Comparison of ENCODE assay signal across 25 mouse cellular contexts in genomic region chr5:48544784-48545734, GRCm38 (mm10).
A peak's percentile ranks its signal among the peaks of the same experiment; 100 is the strongest.
DNase-seq lines count a peak whose midpoint lies in the region; ATAC-seq and TF ChIP-seq lines count a peak whose summit lies in the region.
"Had no signal": no experiment of that assay in that cellular context is flagged by ENCODE, and none has a peak within 500 bp of the region (broad histone marks: within the 10 kb centered on the region; RNA-seq: fewer than 3 reads in every experiment).

No protein-coding gene starts in this region.

- H3K4me2 ChIP-seq in forebrain, embryonic 12.5 days: no peak overlapping the region
- no peak overlapping the region for H3K4me2 ChIP-seq in midbrain, embryonic 14.5 days (ENCODE audit: low read length)
- no peak overlapping the region for H3K4me2 ChIP-seq in midbrain, embryonic 15.5 days
- no peak overlapping the region for H3K4me2 ChIP-seq in neural tube, embryonic 14.5 days (ENCODE audit: low read depth, low read length)
- H3K4me2 ChIP-seq in lung, postnatal 0 days (replicated peaks; ENCODE audit: low read depth, low read length): no peak overlapping the region
- H3K4me2 ChIP-seq: forebrain, embryonic 13.5 days; heart, embryonic 15.5 days had no signal

- no peak overlapping the region for H3K4me3 ChIP-seq in forebrain, embryonic 12.5 days (replicated peaks)
- H3K4me3 ChIP-seq in forebrain, embryonic 10.5 days: no peak overlapping the region
- H3K4me3 ChIP-seq in midbrain, embryonic 14.5 days (replicated peaks; ENCODE audit: low read depth, low read length): no peak overlapping the region
- H3K4me3 ChIP-seq in midbrain, embryonic 15.5 days: no peak overlapping the region
- no peak overlapping the region for H3K4me3 ChIP-seq in neural tube, embryonic 14.5 days (ENCODE audit: low read depth, low read length)
- H3K4me3 ChIP-seq in lung, postnatal 0 days (ENCODE audit: low read depth, low read length): no peak overlapping the region
- H3K4me3 ChIP-seq: forebrain, embryonic 13.5 days; heart, embryonic 15.5 days; limb, embryonic 10.5 days had no signal

- no peak for TF ChIP-seq EP300 in lung, postnatal 0 days (IDR thresholded peaks at IDR 0.05)

- ATAC-seq in forebrain, embryonic 12.5 days (ENCODE audit: low FRiP score): 0 out of 2 replicates have a peak, but pooled peaks have one; percentile 58
- ATAC-seq in midbrain, embryonic 14.5 days (ENCODE audit: low FRiP score, low TSS enrichment): 0 out of 2 replicates have a peak, but pooled peaks have one; percentile 24
- no peak for ATAC-seq in midbrain, embryonic 15.5 days (replicated peaks)
- ATAC-seq in neural tube, embryonic 14.5 days (ENCODE audit: low read depth): 0 out of 2 replicates have a peak, but pooled peaks have one; percentile 28
- ATAC-seq in lung, postnatal 0 days: no peak
- ATAC-seq: activated CD4-positive, CD25-positive, alpha-beta regulatory T cell, adult 4 months; forebrain, embryonic 13.5 days; inflammation-experienced regulatory T-cells, adult 6 months; liver, postnatal 0 days; midbrain, embryonic 16.5 days had no signal

- 45% methylated on average over 5 of the region's 5 CpGs for WGBS in forebrain, embryonic 12.5 days
- WGBS in forebrain, embryonic 10.5 days: 49% methylated on average over 5 of the region's 5 CpGs
- WGBS in midbrain, embryonic 14.5 days: 32% methylated on average over 5 of the region's 5 CpGs
- 19% methylated on average over 5 of the region's 5 CpGs for WGBS in midbrain, embryonic 15.5 days
- 21% methylated on average over 5 of the region's 5 CpGs for WGBS in neural tube, embryonic 14.5 days
- 39% methylated on average over 5 of the region's 5 CpGs for WGBS in lung, postnatal 0 days

- H3K9me3 ChIP-seq in forebrain, embryonic 12.5 days: no peaks in the 10 kb centered on the region
- H3K9me3 ChIP-seq in forebrain, embryonic 10.5 days: no peaks in the 10 kb centered on the region
- H3K9me3 ChIP-seq in midbrain, embryonic 14.5 days (ENCODE audit: control insufficient read depth, low read length): no peaks in the 10 kb centered on the region
- no peaks in the 10 kb centered on the region for H3K9me3 ChIP-seq in midbrain, embryonic 15.5 days
- H3K9me3 ChIP-seq in neural tube, embryonic 14.5 days (ENCODE audit: control insufficient read depth, low read length): no peaks in the 10 kb centered on the region
- no peaks in the 10 kb centered on the region for H3K9me3 ChIP-seq in lung, postnatal 0 days (ENCODE audit: low read length)
- H3K9me3 ChIP-seq: forebrain, embryonic 13.5 days; heart, embryonic 15.5 days; limb, embryonic 10.5 days had no signal

- H3K27ac ChIP-seq in forebrain, embryonic 12.5 days: no peak overlapping the region
- H3K27ac ChIP-seq in forebrain, embryonic 10.5 days: no peak overlapping the region
- no peak overlapping the region for H3K27ac ChIP-seq in midbrain, embryonic 14.5 days (replicated peaks; ENCODE audit: low read depth, low read length)
- H3K27ac ChIP-seq in midbrain, embryonic 15.5 days: no peak overlapping the region
- no peak overlapping the region for H3K27ac ChIP-seq in neural tube, embryonic 14.5 days (ENCODE audit: low read depth, low read length)
- H3K27ac ChIP-seq in lung, postnatal 0 days (ENCODE audit: low read length): no peak overlapping the region
- H3K27ac ChIP-seq: forebrain, embryonic 13.5 days; heart, embryonic 15.5 days; limb, embryonic 10.5 days had no signal

- H3K27me3 ChIP-seq in forebrain, embryonic 12.5 days: no peaks in the 10 kb centered on the region
- no peaks in the 10 kb centered on the region for H3K27me3 ChIP-seq in forebrain, embryonic 10.5 days (ENCODE audit: poor library complexity, severe bottlenecking)
- H3K27me3 ChIP-seq in midbrain, embryonic 14.5 days (ENCODE audit: control insufficient read depth, insufficient read depth, low read length): no peaks in the 10 kb centered on the region
- H3K27me3 ChIP-seq in midbrain, embryonic 15.5 days (replicated peaks): no peaks in the 10 kb centered on the region
- H3K27me3 ChIP-seq in neural tube, embryonic 14.5 days (ENCODE audit: control insufficient read depth, insufficient read depth, low read length): no peaks in the 10 kb centered on the region
- H3K27me3 ChIP-seq in lung, postnatal 0 days (replicated peaks; ENCODE audit: insufficient read depth, low read length): no peaks in the 10 kb centered on the region
- H3K27me3 ChIP-seq: forebrain, embryonic 13.5 days; heart, embryonic 15.5 days had no signal

- TF ChIP-seq CTCF in lung, postnatal 0 days (IDR thresholded peaks at IDR 0.05): no peak

- no peaks in the 10 kb centered on the region for H3K36me3 ChIP-seq in forebrain, embryonic 12.5 days (replicated peaks)
- no peaks in the 10 kb centered on the region for H3K36me3 ChIP-seq in forebrain, embryonic 10.5 days (replicated peaks)
- no peaks in the 10 kb centered on the region for H3K36me3 ChIP-seq in midbrain, embryonic 14.5 days (ENCODE audit: control insufficient read depth, insufficient read depth, low read length)
- H3K36me3 ChIP-seq in midbrain, embryonic 15.5 days (replicated peaks): no peaks in the 10 kb centered on the region
- no peaks in the 10 kb centered on the region for H3K36me3 ChIP-seq in neural tube, embryonic 14.5 days (ENCODE audit: control insufficient read depth, insufficient read depth, low read length)
- H3K36me3 ChIP-seq in lung, postnatal 0 days (ENCODE audit: insufficient read depth, low read length): no peaks in the 10 kb centered on the region
- H3K36me3 ChIP-seq: heart, embryonic 15.5 days; limb, embryonic 10.5 days had no signal

- H3K4me1 ChIP-seq in forebrain, embryonic 12.5 days: no peaks in the 10 kb centered on the region; the same call in 1 of the 2 replicates
- H3K4me1 ChIP-seq in forebrain, embryonic 10.5 days: peaks cover 14% of the 10 kb centered on the region
- peaks cover 7% of the 10 kb centered on the region; the same call in 1 of the 2 replicates for H3K4me1 ChIP-seq in midbrain, embryonic 14.5 days (ENCODE audit: control insufficient read depth, insufficient read depth, low read length)
- no peaks in the 10 kb centered on the region for H3K4me1 ChIP-seq in midbrain, embryonic 15.5 days
- no peaks in the 10 kb centered on the region for H3K4me1 ChIP-seq in neural tube, embryonic 14.5 days (ENCODE audit: control insufficient read depth, insufficient read depth, low read length)
- H3K4me1 ChIP-seq in lung, postnatal 0 days (ENCODE audit: insufficient read depth, low read depth, low read length): no peaks in the 10 kb centered on the region
- H3K4me1 ChIP-seq: heart, embryonic 15.5 days; limb, embryonic 10.5 days had no signal

- no peak overlapping the region for H3K9ac ChIP-seq in forebrain, embryonic 12.5 days
- no peak overlapping the region for H3K9ac ChIP-seq in midbrain, embryonic 14.5 days (replicated peaks; ENCODE audit: low read length)
- H3K9ac ChIP-seq in midbrain, embryonic 15.5 days: no peak overlapping the region
- no peak overlapping the region for H3K9ac ChIP-seq in neural tube, embryonic 14.5 days (replicated peaks; ENCODE audit: low read depth, low read length)
- H3K9ac ChIP-seq in lung, postnatal 0 days (replicated peaks; ENCODE audit: low read depth): no peak overlapping the region
- H3K9ac ChIP-seq: forebrain, embryonic 13.5 days; heart, embryonic 15.5 days; liver, postnatal 0 days had no signal

- DNase-seq in forebrain, embryonic 10.5 days (ENCODE audit: extremely low spot score, low spot score): no peak
- peak; percentile 2 for DNase-seq in midbrain, embryonic 14.5 days
- DNase-seq in c-Kit-positive CD71-positive TER-119-negative erythroid progenitor cells, embryonic 14.5 days (ENCODE audit: low read depth): peak; percentile 8
- no peak for DNase-seq in lung, postnatal 0 days (ENCODE audit: low spot score)
- no peak for DNase-seq in layer of hippocampus, postnatal 14 days (ENCODE audit: low spot score in 2 of 2)
- DNase-seq: adrenal gland, adult 8-10 months; cerebellum, adult 2 months; cerebellum, postnatal 36 days; heart, postnatal 36 days; kidney, adult 18-20 months; kidney, postnatal 4 days; liver; liver, postnatal 0 days; lung, postnatal 10 days; right cerebral cortex, postnatal 25 days; spleen, adult 18-20 months had no signal

Comparison
In these comparisons a context has a peak if more than half of its experiments do, and no peak if none do; other contexts are left out.
1. ATAC-seq: peak in forebrain, embryonic 12.5 days (single experiment), midbrain, embryonic 14.5 days (single experiment) and neural tube, embryonic 14.5 days (single experiment); none in midbrain, embryonic 15.5 days (single experiment) and lung, postnatal 0 days (single experiment).
2. DNase-seq: peak in midbrain, embryonic 14.5 days (single experiment) and c-Kit-positive CD71-positive TER-119-negative erythroid progenitor cells, embryonic 14.5 days (single experiment); none in forebrain, embryonic 10.5 days (single experiment), lung, postnatal 0 days (single experiment) and layer of hippocampus, postnatal 14 days (0 of 2).